Mouse (Mus musculus): ENCODE results near the gene Dhcr24.

Dhcr24 gene

GRCm38 (mm10) chr4:106560213-106560845, 509 bp upstream of the Dhcr24 start:
- DNase-seq (ENCODE audit: low spot score in 2 of 2), result no peak

- DNase-seq (ENCODE audit: low spot score in 2 of 2), result no peak
Measured at GRCm38 (mm10) chr4:106562006-106562405, 1.2 kb downstream of the Dhcr24 start.

- no peak for DNase-seq (ENCODE audit: low spot score in 2 of 2)
Measured at GRCm38 (mm10) chr4:106562837-106563790, 2.3 kb downstream of the Dhcr24 start.

- no peak for DNase-seq (ENCODE audit: low spot score in 2 of 2)
Measured at GRCm38 (mm10) chr4:106564161-106564560, 3.3 kb downstream of the Dhcr24 start.

GRCm38 (mm10) chr4:106569680-106570079, 8.8 kb downstream of the Dhcr24 start:
- DNase-seq (ENCODE audit: low spot score in 2 of 2), result no peak

GRCm38 (mm10) chr4:106571081-106571724, 10.4 kb downstream of the Dhcr24 start:
- no peak for DNase-seq (ENCODE audit: low spot score in 2 of 2)

GRCm38 (mm10) chr4:106575022-106575421, 14.2 kb downstream of the Dhcr24 start:
- no peak for DNase-seq (ENCODE audit: low spot score in 2 of 2)

- DNase-seq (ENCODE audit: low spot score in 2 of 2), result no peak
Measured at GRCm38 (mm10) chr4:106577511-106577910, 16.7 kb downstream of the Dhcr24 start.

GRCm38 (mm10) chr4:106581176-106581864, 20.5 kb downstream of the Dhcr24 start:
- peak in 1 of 2 experiments; percentile 53 for DNase-seq (ENCODE audit: low spot score in 2 of 2)

GRCm38 (mm10) chr4:106581865-106582204, 21.0 kb downstream of the Dhcr24 start:
- DNase-seq (ENCODE audit: low spot score in 2 of 2), result peak; percentile 41 to 48

GRCm38 (mm10) chr4:106582428-106583153, 21.8 kb downstream of the Dhcr24 start:
- no peak for DNase-seq (ENCODE audit: low spot score in 2 of 2)

GRCm38 (mm10) chr4:106584665-106585064, 23.8 kb downstream of the Dhcr24 start:
- no peak for DNase-seq (ENCODE audit: low spot score in 2 of 2)

GRCm38 (mm10) chr4:106587075-106587474, 26.2 kb downstream of the Dhcr24 start:
- DNase-seq (ENCODE audit: low spot score in 2 of 2), result no peak

GRCm38 (mm10) chr4:106590142-106590541, 29.3 kb downstream of the Dhcr24 start:
- no peak for DNase-seq (ENCODE audit: low spot score in 2 of 2)

- DNase-seq (ENCODE audit: low spot score in 2 of 2), result no peak
Measured at GRCm38 (mm10) chr4:106590871-106591270, 30.0 kb downstream of the Dhcr24 start.

GRCm38 (mm10) chr4:106593636-106594035, 32.8 kb downstream of the Dhcr24 start:
- DNase-seq (ENCODE audit: low spot score in 2 of 2), result no peak

- DNase-seq (ENCODE audit: low spot score in 2 of 2), result no peak
Measured at GRCm38 (mm10) chr4:106596200-106596599, 35.4 kb downstream of the Dhcr24 start.

- no peak for DNase-seq (ENCODE audit: low spot score in 2 of 2)
Measured at GRCm38 (mm10) chr4:106597055-106597454, 36.2 kb downstream of the Dhcr24 start.

- no peak for DNase-seq (ENCODE audit: low spot score in 2 of 2)
Measured at GRCm38 (mm10) chr4:106597741-106598140, 36.9 kb downstream of the Dhcr24 start.

GRCm38 (mm10) chr4:106599415-106599814, 38.6 kb downstream of the Dhcr24 start:
- no peak for DNase-seq (ENCODE audit: low spot score in 2 of 2)

GRCm38 (mm10) chr4:106600770-106601169, 39.9 kb downstream of the Dhcr24 start:
- DNase-seq (ENCODE audit: low spot score in 2 of 2), result no peak
